Mouse (Mus musculus): ENCODE results near the gene Poldip3. TPM values are rescaled to one million over a fixed set of nuclear protein-coding genes. Genes with fewer than 3 reads are reported as not detected.

Gene Poldip3
- polyA plus RNA-seq (2012; ENCODE audit: insufficient read depth, insufficient read length, missing spikeins) = 14.0 and 18.5 TPM in 2 replicates

- Histone ChIP-seq H3K4me1 (ENCODE audit: control insufficient read depth, insufficient read depth, insufficient read length, low read length) (peaks cover 4% of the 10 kb centered on the region; the same call in 1 of the 2 replicates), H3K27ac (replicated peaks; ENCODE audit: low read depth, low read length) (peak within 1 kb of the TSS; percentile 98), H3K4me3 (ENCODE audit: insufficient read depth, low read depth, low read length) (peak within 1 kb of the TSS; percentile 99)
Measured at GRCm38 (mm10) chr15:83149196-83150072, at the start of gene Poldip3. Gene Poldip3, minus strand, starts transcription at chr15:83149384.

- Histone ChIP-seq H3K27ac (replicated peaks; ENCODE audit: low read depth, low read length) (no peak overlapping the region), H3K4me3 (ENCODE audit: insufficient read depth, low read depth, low read length) (no peak overlapping the region), H3K4me1 (ENCODE audit: control insufficient read depth, insufficient read depth, insufficient read length, low read length) (no peaks in the 10 kb centered on the region)
Measured at GRCm38 (mm10) chr15:83193413-83193812, 44.2 kb upstream of the Poldip3 start.

- Histone ChIP-seq H3K4me3 (ENCODE audit: insufficient read depth, low read depth, low read length) (no peak overlapping the region), H3K27ac (replicated peaks; ENCODE audit: low read depth, low read length) (no peak overlapping the region), H3K4me1 (ENCODE audit: control insufficient read depth, insufficient read depth, insufficient read length, low read length) (no peaks in the 10 kb centered on the region)
Measured at GRCm38 (mm10) chr15:83182351-83182750, 33.2 kb upstream of the Poldip3 start.

GRCm38 (mm10) chr15:83181800-83182330, 32.7 kb upstream of the Poldip3 start:
- Histone ChIP-seq H3K27ac (replicated peaks; ENCODE audit: low read depth, low read length) (no peak overlapping the region), H3K4me3 (ENCODE audit: insufficient read depth, low read depth, low read length) (no peak overlapping the region), H3K4me1 (ENCODE audit: control insufficient read depth, insufficient read depth, insufficient read length, low read length) (no peaks in the 10 kb centered on the region)

- no peak overlapping the region for H3K4me3 ChIP-seq (ENCODE audit: insufficient read depth, low read depth, low read length)
- H3K4me1 ChIP-seq (ENCODE audit: control insufficient read depth, insufficient read depth, insufficient read length, low read length) = no peaks in the 10 kb centered on the region
- H3K27ac ChIP-seq (replicated peaks; ENCODE audit: low read depth, low read length) = no peak overlapping the region
Measured at GRCm38 (mm10) chr15:83180004-83180403, 30.8 kb upstream of the Poldip3 start.

- Histone ChIP-seq H3K4me3 (ENCODE audit: insufficient read depth, low read depth, low read length) (no peak overlapping the region), H3K27ac (replicated peaks; ENCODE audit: low read depth, low read length) (no peak overlapping the region), H3K4me1 (ENCODE audit: control insufficient read depth, insufficient read depth, insufficient read length, low read length) (peaks cover 4% of the 10 kb centered on the region; the same call in 1 of the 2 replicates)
Measured at GRCm38 (mm10) chr15:83176653-83177052, 27.5 kb upstream of the Poldip3 start.

- H3K27ac ChIP-seq (replicated peaks; ENCODE audit: low read depth, low read length) = no peak overlapping the region
- peaks cover 14% of the 10 kb centered on the region for H3K4me1 ChIP-seq (ENCODE audit: control insufficient read depth, insufficient read depth, insufficient read length, low read length)
- H3K4me3 ChIP-seq (ENCODE audit: insufficient read depth, low read depth, low read length) = no peak overlapping the region
Measured at GRCm38 (mm10) chr15:83173914-83174884, 25.0 kb upstream of the Poldip3 start.

- Histone ChIP-seq H3K27ac (replicated peaks; ENCODE audit: low read depth, low read length) (peak within 1 kb of the TSS; percentile 77), H3K4me1 (ENCODE audit: control insufficient read depth, insufficient read depth, insufficient read length, low read length) (peaks cover 24% of the 10 kb centered on the region), H3K4me3 (ENCODE audit: insufficient read depth, low read depth, low read length) (peak within 1 kb of the TSS; percentile 69)
Measured at GRCm38 (mm10) chr15:83172492-83173429, 23.6 kb upstream of the Poldip3 start, which contains the start of gene Cyb5r3. Gene Cyb5r3, minus strand, starts transcription at chr15:83172592.

- peak overlapping the region; percentile 69 for H3K4me3 ChIP-seq (ENCODE audit: insufficient read depth, low read depth, low read length)
Measured at GRCm38 (mm10) chr15:83171712-83172481, 22.7 kb upstream of the Poldip3 start.

GRCm38 (mm10) chr15:83170956-83171659, 21.9 kb upstream of the Poldip3 start:
- H3K4me3 ChIP-seq (ENCODE audit: insufficient read depth, low read depth, low read length) = peak overlapping the region; percentile 69
- peaks cover 39% of the 10 kb centered on the region for H3K4me1 ChIP-seq (ENCODE audit: control insufficient read depth, insufficient read depth, insufficient read length, low read length)
- peak overlapping the region; percentile 61 for H3K27ac ChIP-seq (replicated peaks; ENCODE audit: low read depth, low read length)

More at GRCm38 (mm10) chr15:83171712-83172481, 22.7 kb upstream of the Poldip3 start:
- Histone ChIP-seq H3K27ac (replicated peaks; ENCODE audit: low read depth, low read length) (peak overlapping the region; percentile 77), H3K4me1 (ENCODE audit: control insufficient read depth, insufficient read depth, insufficient read length, low read length) (peaks cover 32% of the 10 kb centered on the region)

- peak overlapping the region; percentile 85 for H3K27ac ChIP-seq (replicated peaks; ENCODE audit: low read depth, low read length)
Measured at GRCm38 (mm10) chr15:83169772-83170722, 20.9 kb upstream of the Poldip3 start.

More at GRCm38 (mm10) chr15:83169772-83170722, 20.9 kb upstream of the Poldip3 start:
- H3K4me1 ChIP-seq (ENCODE audit: control insufficient read depth, insufficient read depth, insufficient read length, low read length) = peaks cover 44% of the 10 kb centered on the region
- peak overlapping the region; percentile 59 for H3K4me3 ChIP-seq (ENCODE audit: insufficient read depth, low read depth, low read length)
